Mouse (Mus musculus) embryonic facial prominence, embryonic 14.5 days (tissue): Measurements from ENCODE around the gene Cdh23. TPM values are rescaled to one million over a fixed set of nuclear protein-coding genes. Genes with fewer than 3 reads are reported as not detected.

Experiments
- ATAC-seq: fragments of 200-750 bp; cut with Nextera tagmentation; 2 replicates; pipeline ENCODE4 v1.8.0; 2017; ENCODE audit warnings: low read depth, moderate number of reproducible peaks, moderate TSS enrichment
- DNase-seq: peaks from one replicate; pipeline ENCODE4 v3.0.0-alpha.2; 2015; ENCODE audit warnings: low spot score
- H3K27ac ChIP-seq: fragments of 300-500 bp; sonication (generic); replicated peaks from 2 replicates; pipeline ENCODE4 v1.5.1; 2014; ENCODE audit warnings: low read depth, mild to moderate bottlenecking, low read length, moderate library complexity
- H3K27me3 ChIP-seq: fragments of 300-500 bp; sonication (generic); replicated peaks from 2 replicates; pipeline ENCODE4 v1.6.1; 2014; ENCODE audit warnings: low read length; ENCODE audit not compliant: control insufficient read depth, insufficient read depth
- H3K36me3 ChIP-seq: fragments of 300-500 bp; sonication (generic); 2 replicates; pipeline ENCODE4 v1.6.1; 2014; ENCODE audit warnings: low read length, mixed read lengths; ENCODE audit not compliant: control insufficient read depth, insufficient read depth
- H3K4me1 ChIP-seq: fragments of 300-500 bp; sonication (generic); 2 replicates; pipeline ENCODE4 v1.6.1; 2014; ENCODE audit warnings: antibody characterized with exemption, low read length; ENCODE audit not compliant: control insufficient read depth, insufficient read depth
- H3K4me2 ChIP-seq: fragments of 300-500 bp; sonication (generic); 2 replicates; pipeline ENCODE4 v1.6.1; 2014; ENCODE audit warnings: low read depth, mild to moderate bottlenecking, low read length, moderate library complexity, mixed read lengths
- H3K4me3 ChIP-seq: fragments of 300-500 bp; sonication (generic); 2 replicates; pipeline ENCODE4 v1.5.1; 2014; ENCODE audit warnings: low read depth, mild to moderate bottlenecking, low read length
- H3K9ac ChIP-seq: fragments of 300-500 bp; sonication (generic); 2 replicates; pipeline ENCODE4 v1.6.1; 2014; ENCODE audit warnings: low read depth, mild to moderate bottlenecking, low read length, moderate library complexity, mixed read lengths
- H3K9me3 ChIP-seq: fragments of 300-500 bp; sonication (generic); 2 replicates; pipeline ENCODE4 v1.6.1; 2016; ENCODE audit warnings: low read length; ENCODE audit not compliant: control insufficient read depth
- WGBS: fragments of 180-500 bp; shearing (Covaris S2); extraction: QIAGEN DNeasy Blood & Tissue Kit; methylation state at CpG from one replicate; pipeline ENCODE4 v1.1.7; 2014; 5-methylcytosine and 5-hydroxymethylcytosine counted together
- polyA plus RNA-seq: library from polyadenylated mRNA; unstranded; fragments of >200 nt; fragmentation: Nextera tagmentation; extraction: Ambion mirVana; gene quantifications from 2 replicates; pipeline ENCODE4 v1.2.1, GENCODE M21; 2014

Cdh23 gene
- polyA plus RNA-seq, 1 experiment from 2014 or later: 1.0 TPM

- H3K4me3 ChIP-seq: no peak overlapping the region
- H3K9ac ChIP-seq: no peak overlapping the region
- no peaks in the 10 kb centered on the region for H3K27me3 ChIP-seq
- H3K27ac ChIP-seq: no peak overlapping the region
- no peak for DNase-seq
- no peaks in the 10 kb centered on the region for H3K9me3 ChIP-seq
- WGBS: 72% methylated on average over 9 of the region's 9 CpGs
- no peak for ATAC-seq
- H3K4me2 ChIP-seq: no peak overlapping the region
- H3K36me3 ChIP-seq: no peaks in the 10 kb centered on the region
- no peaks in the 10 kb centered on the region; the same call in 1 of the 2 replicates for H3K4me1 ChIP-seq
These were observed 57.0 kb downstream of the Cdh23 start for GRCm38 (mm10) chr10:60639291-60639690.

- Histone ChIP-seq H3K9ac (no peak overlapping the region), H3K27ac (no peak overlapping the region), H3K9me3 (no peaks in the 10 kb centered on the region; the same call in 1 of the 2 replicates), H3K36me3 (no peaks in the 10 kb centered on the region), H3K4me2 (no peak overlapping the region), H3K27me3 (no peaks in the 10 kb centered on the region), H3K4me1 (no peaks in the 10 kb centered on the region; the same call in 1 of the 2 replicates), H3K4me3 (no peak overlapping the region)
- peak; percentile 53; the same call in 1 of the 2 replicates for ATAC-seq
- WGBS: 20% methylated on average over 13 of the region's 13 CpGs
- DNase-seq: peak; percentile 25
These were observed 60.6 kb downstream of the Cdh23 start for GRCm38 (mm10) chr10:60635568-60636295.

- no peak overlapping the region for H3K9ac ChIP-seq
- no peak overlapping the region for H3K4me3 ChIP-seq
- H3K27me3 ChIP-seq: no peaks in the 10 kb centered on the region
- H3K4me2 ChIP-seq: no peak overlapping the region
- H3K36me3 ChIP-seq: no peaks in the 10 kb centered on the region
- no peak for DNase-seq
- no peaks in the 10 kb centered on the region; the same call in 1 of the 2 replicates for H3K4me1 ChIP-seq
- ATAC-seq: no peak
- WGBS: 72% methylated on average over 9 of the region's 9 CpGs
- H3K9me3 ChIP-seq: peaks cover 9% of the 10 kb centered on the region
- no peak overlapping the region for H3K27ac ChIP-seq
These were observed 61.9 kb downstream of the Cdh23 start for GRCm38 (mm10) chr10:60634391-60634790.

- Histone ChIP-seq H3K4me1 (no peaks in the 10 kb centered on the region), H3K9me3 (peaks cover 16% of the 10 kb centered on the region), H3K4me2 (no peak overlapping the region), H3K27me3 (no peaks in the 10 kb centered on the region), H3K36me3 (no peaks in the 10 kb centered on the region), H3K4me3 (no peak overlapping the region), H3K9ac (no peak overlapping the region), H3K27ac (no peak overlapping the region)
- DNase-seq (no peak), ATAC-seq (no peak)
- 65% methylated on average over 5 of the region's 5 CpGs for WGBS
These were observed 70.2 kb downstream of the Cdh23 start for GRCm38 (mm10) chr10:60626086-60626485.

GRCm38 (mm10) chr10:60625511-60625910 is 70.8 kb downstream of the Cdh23 start:
- no peaks in the 10 kb centered on the region for H3K27me3 ChIP-seq
- 75% methylated on average over 3 of the region's 3 CpGs for WGBS
- no peaks in the 10 kb centered on the region for H3K36me3 ChIP-seq
- peaks cover 16% of the 10 kb centered on the region for H3K9me3 ChIP-seq
- H3K9ac ChIP-seq: no peak overlapping the region
- H3K4me3 ChIP-seq: no peak overlapping the region
- H3K4me2 ChIP-seq: no peak overlapping the region
- DNase-seq: no peak
- H3K27ac ChIP-seq: no peak overlapping the region
- no peak for ATAC-seq
- no peaks in the 10 kb centered on the region for H3K4me1 ChIP-seq

GRCm38 (mm10) chr10:60624945-60625344 is 71.3 kb downstream of the Cdh23 start:
- no peak overlapping the region for H3K9ac ChIP-seq
- no peaks in the 10 kb centered on the region for H3K36me3 ChIP-seq
- no peak overlapping the region for H3K27ac ChIP-seq
- peaks cover 13% of the 10 kb centered on the region for H3K9me3 ChIP-seq
- WGBS: 53% methylated on average over 3 of the region's 3 CpGs
- no peak overlapping the region for H3K4me2 ChIP-seq
- no peak for DNase-seq
- H3K4me1 ChIP-seq: no peaks in the 10 kb centered on the region
- H3K27me3 ChIP-seq: no peaks in the 10 kb centered on the region
- ATAC-seq: peak; percentile 44; the same call in 1 of the 2 replicates
- no peak overlapping the region for H3K4me3 ChIP-seq

GRCm38 (mm10) chr10:60624217-60624708 is 72.0 kb downstream of the Cdh23 start:
- DNase-seq: no peak

GRCm38 (mm10) chr10:60622836-60623235 is 73.5 kb downstream of the Cdh23 start:
- H3K4me3 ChIP-seq: no peak overlapping the region
- 76% methylated on average over 12 of the region's 12 CpGs for WGBS
- no peak for ATAC-seq
- H3K4me2 ChIP-seq: no peak overlapping the region
- no peaks in the 10 kb centered on the region for H3K4me1 ChIP-seq
- no peak overlapping the region for H3K9ac ChIP-seq
- no peaks in the 10 kb centered on the region for H3K9me3 ChIP-seq
- no peaks in the 10 kb centered on the region for H3K36me3 ChIP-seq
- no peak overlapping the region for H3K27ac ChIP-seq
- H3K27me3 ChIP-seq: no peaks in the 10 kb centered on the region
- DNase-seq: no peak

More at GRCm38 (mm10) chr10:60624217-60624708, 72.0 kb downstream of the Cdh23 start:
- H3K36me3 ChIP-seq: no peaks in the 10 kb centered on the region
- no peak overlapping the region for H3K27ac ChIP-seq
- peaks cover 6% of the 10 kb centered on the region for H3K9me3 ChIP-seq
- H3K9ac ChIP-seq: no peak overlapping the region
- H3K27me3 ChIP-seq: no peaks in the 10 kb centered on the region
- WGBS: 42% methylated on average over 14 of the region's 14 CpGs
- peak; percentile 47; the same call in 1 of the 2 replicates for ATAC-seq
- no peak overlapping the region for H3K4me2 ChIP-seq
- no peak overlapping the region for H3K4me3 ChIP-seq
- H3K4me1 ChIP-seq: no peaks in the 10 kb centered on the region
